Mouse (Mus musculus): ENCODE measurements around the gene Nt5c2.

DNA sequence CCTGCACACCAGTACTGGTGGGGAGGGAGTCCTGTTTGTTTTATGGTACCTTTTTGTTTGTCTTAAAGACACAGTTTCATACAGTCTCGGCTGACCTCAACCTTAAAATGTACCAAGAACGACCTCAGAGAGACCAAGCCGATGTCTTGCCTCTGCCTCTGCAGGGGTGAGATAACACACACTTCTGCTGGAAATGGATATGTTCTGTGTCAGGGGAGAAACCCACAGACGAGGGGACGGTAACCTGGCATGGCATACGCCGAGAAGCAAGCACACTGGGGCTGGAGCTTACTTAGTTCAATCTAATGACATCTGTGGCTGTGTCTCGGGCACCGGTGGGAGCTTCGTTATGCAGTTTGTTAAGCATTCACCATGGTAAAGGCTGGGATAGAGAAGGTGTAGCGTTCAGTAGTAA is 31.0 kb downstream of the Nt5c2 start:
- TF ChIP-seq GATA1 (IDR thresholded peaks at IDR 0.05; ENCODE audit: borderline replicate concordance, low read length) (peak; percentile 88), FLI1 (IDR thresholded peaks at IDR 0.05; ENCODE audit: low read length) (no peak)
